Mouse (Mus musculus) layer of hippocampus, adult 11-12 months (tissue): Measurements from ENCODE around the gene Disp1.

Source experiments
- DNase-seq: peaks from one replicate; pipeline ENCODE4 v3.0.0; 2022; ENCODE audit warnings: low spot score

Gene Disp1

GRCm38 (mm10) chr1:183163512-183164189 is 57.7 kb downstream of the Disp1 start:
- no peak for DNase-seq

- DNase-seq: no peak
Observed at GRCm38 (mm10) chr1:183161057-183161456, 60.3 kb downstream of the Disp1 start.

GRCm38 (mm10) chr1:183160188-183160587 is 61.1 kb downstream of the Disp1 start:
- DNase-seq: no peak

DNA sequence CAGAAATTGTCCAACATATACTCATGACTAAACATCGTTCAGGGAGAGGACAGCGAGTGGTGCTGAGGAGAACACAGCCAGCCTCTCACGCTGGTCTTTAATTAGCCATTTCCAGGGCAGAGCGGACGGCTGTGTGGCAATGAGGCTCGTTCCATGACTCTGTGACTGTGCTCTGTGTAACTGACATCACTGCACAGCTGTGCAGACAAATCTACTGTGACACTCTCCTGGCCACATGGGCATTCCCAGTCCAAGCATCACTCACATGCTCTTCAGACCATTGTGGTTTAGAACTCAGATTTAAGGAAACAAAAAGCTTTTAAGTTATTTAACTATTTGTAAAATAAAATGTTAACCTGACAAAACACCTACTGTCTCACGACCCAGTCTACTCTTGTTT is 62.1 kb downstream of the Disp1 start:
- no peak for DNase-seq

GRCm38 (mm10) chr1:183155600-183155999 is 65.7 kb downstream of the Disp1 start:
- no peak for DNase-seq

GRCm38 (mm10) chr1:183154296-183155204 is 66.8 kb downstream of the Disp1 start:
- no peak for DNase-seq

GRCm38 (mm10) chr1:183153354-183153753 is 68.0 kb downstream of the Disp1 start:
- DNase-seq: no peak

GRCm38 (mm10) chr1:183151510-183152319 is 69.6 kb downstream of the Disp1 start:
- DNase-seq: no peak

- DNase-seq: no peak
Observed at GRCm38 (mm10) chr1:183150379-183150840, 70.9 kb downstream of the Disp1 start.

DNA sequence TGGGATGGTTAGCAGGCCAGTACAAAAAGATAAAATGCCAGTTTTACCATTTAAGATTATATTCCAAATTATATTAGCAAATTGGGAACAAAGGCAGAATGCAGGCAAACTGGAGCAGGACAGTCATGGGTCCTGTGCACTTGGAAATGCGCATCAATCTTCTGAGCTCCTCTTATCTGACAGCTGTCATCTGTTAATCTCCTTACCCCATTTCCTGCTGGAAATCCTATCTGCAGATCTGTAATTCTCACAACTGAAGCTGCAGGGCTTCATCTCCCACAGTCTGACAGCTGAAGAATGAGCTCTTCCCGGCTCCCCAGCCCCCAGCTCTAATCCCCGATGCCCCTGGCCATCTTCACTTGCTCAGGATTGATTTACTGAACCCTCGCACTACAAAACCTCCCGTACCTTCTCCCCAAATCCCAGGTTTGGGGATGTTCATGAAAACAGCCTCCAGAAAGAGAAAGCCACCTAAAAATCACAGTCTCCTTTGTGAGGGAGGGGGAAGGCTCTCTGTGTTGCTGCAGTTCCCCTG is 71.7 kb downstream of the Disp1 start:
- DNase-seq: no peak

GRCm38 (mm10) chr1:183147438-183147841 is 73.9 kb downstream of the Disp1 start:
- peak; percentile 21 for DNase-seq

- DNase-seq: no peak
Observed at GRCm38 (mm10) chr1:183146795-183147194, 74.5 kb downstream of the Disp1 start.

- no peak for DNase-seq
Observed at GRCm38 (mm10) chr1:183146102-183146735, 75.1 kb downstream of the Disp1 start.

DNA sequence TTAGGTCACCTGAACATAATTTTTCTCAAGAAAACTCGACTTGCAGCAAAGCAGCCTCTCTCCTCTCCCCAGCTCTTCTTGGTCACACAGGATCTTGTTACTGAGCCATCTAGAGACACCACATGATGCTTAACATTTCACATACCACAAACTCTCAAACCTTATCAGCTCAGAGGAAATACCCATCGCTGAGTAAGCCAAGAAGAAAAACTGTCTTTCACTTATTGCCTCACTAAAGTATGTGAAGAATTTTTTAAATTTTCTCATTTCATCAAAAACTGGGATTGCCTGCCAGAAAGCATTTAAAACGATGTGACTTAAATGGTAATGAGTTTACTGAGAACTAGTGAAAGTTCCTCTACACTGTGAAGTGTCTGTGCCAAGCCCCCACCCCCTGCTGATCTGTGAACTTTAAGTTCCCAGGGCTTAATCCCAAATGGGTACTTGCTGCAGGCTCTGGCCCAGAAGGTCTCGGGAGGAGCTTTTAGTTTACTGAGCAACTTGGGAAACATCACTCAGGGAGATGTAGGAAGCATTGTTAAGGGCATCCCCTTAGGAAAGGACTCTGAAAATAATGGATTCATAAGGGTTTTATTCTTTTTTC is 76.6 kb downstream of the Disp1 start:
- DNase-seq: no peak

DNA sequence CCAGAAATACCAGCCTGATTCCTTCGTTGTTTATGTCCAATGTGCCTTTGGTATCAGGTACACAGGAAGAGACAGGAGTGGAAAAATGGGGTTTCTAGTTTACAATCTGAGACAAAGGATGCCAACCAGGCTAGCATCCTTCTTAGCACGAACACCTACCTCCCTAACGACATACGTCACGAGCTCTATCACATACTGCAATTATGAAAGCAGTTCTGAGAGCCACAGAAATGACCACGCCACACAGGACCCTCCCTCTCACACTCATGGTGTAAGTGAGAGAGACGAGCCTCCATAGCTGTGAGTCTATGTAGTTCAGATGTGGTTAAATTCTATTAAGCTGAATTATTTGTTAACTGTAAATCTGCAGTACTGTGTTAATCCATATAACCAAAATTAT is 78.1 kb downstream of the Disp1 start:
- no peak for DNase-seq

DNA sequence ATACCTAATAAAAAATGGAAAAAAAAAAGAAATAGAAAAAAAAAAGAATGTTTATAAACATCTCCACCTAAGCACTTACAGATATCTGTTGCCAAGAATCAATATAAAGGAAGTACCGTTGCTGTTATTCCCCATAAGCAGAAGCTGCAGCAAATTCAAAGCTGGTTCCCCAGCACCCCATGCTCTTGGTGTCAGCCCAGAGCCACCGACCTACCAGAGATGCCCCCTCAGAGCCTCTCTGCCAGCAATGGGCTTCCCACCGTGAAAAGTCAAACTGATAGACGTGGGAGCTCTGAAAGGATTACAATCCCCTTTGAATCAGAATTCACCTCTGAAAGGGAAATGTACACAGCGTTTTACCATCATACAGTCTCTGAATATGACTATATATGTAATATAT is 78.8 kb downstream of the Disp1 start:
- DNase-seq: no peak

GRCm38 (mm10) chr1:183141329-183141728 is 80.0 kb downstream of the Disp1 start:
- DNase-seq: no peak

DNA sequence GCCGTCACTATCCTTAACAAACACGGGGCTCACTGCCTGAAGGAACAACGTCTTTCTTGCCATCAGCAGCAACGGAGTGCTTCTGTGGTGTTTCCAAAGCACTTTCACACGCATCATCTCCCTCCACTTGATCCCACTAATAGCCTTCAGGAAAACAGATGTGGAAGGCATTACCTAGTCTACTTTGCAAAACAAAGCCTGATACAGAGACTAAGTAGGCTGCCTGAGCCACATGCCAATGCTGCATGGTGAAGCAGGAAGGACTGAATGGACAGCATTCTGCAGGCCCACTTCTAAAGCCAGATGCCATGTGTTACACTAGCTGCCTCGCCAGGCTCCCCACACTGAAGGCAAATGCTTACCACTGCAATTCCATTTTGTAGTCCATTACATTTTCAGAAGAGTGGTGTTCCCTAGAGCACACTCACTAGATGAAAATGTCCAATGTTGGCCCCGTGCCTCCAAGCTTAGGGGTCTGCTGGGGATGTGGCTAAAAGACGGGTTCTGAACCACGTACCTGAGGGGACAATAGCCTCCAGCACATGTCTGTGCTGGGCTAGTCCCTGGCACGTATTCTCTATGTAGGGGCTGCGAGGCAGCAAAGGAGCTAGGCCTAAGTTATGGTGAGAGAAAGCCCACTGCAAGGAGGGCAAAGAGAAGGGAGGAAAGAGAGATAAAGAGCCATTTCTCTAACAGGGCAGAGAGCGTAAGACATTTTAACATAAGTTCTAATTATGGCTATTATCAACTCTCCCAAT is 80.6 kb downstream of the Disp1 start:
- no peak for DNase-seq

DNA sequence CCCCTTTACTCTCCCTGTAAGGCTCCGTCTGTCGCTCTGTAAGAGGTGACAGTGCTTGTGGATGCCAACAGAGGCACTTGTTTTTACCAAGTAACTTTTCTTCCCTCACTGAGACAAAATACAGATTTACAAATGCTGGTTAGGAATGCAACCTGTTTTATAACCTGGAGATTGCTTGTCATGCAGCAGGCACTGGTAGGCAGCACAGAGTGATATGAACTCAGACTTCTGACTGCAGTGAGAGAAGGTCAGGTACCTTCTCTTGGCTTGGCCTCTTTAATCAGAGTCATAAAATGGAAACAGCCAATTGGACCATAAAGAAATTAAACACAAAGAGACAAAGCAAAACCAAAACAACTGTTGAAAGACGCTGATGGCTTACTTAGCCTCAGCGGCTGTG is 83.2 kb downstream of the Disp1 start:
- DNase-seq: no peak

- no peak for DNase-seq
Observed at GRCm38 (mm10) chr1:183134427-183134826, 86.9 kb downstream of the Disp1 start.
